Mouse (Mus musculus): ENCODE measurements at regions not wholly inside any gene's neighbourhood (a gene's known extent, or its start where the extent isn't known, plus 50 kb on each side); places are given as distances from the start of the nearest gene placed in this dataset.

- DNase-seq (ENCODE audit: low spot score): no peak
Observed at GRCm38 (mm10) chr16:73835715-73836440, 575.7 kb downstream of the Robo2 start.

DNA sequence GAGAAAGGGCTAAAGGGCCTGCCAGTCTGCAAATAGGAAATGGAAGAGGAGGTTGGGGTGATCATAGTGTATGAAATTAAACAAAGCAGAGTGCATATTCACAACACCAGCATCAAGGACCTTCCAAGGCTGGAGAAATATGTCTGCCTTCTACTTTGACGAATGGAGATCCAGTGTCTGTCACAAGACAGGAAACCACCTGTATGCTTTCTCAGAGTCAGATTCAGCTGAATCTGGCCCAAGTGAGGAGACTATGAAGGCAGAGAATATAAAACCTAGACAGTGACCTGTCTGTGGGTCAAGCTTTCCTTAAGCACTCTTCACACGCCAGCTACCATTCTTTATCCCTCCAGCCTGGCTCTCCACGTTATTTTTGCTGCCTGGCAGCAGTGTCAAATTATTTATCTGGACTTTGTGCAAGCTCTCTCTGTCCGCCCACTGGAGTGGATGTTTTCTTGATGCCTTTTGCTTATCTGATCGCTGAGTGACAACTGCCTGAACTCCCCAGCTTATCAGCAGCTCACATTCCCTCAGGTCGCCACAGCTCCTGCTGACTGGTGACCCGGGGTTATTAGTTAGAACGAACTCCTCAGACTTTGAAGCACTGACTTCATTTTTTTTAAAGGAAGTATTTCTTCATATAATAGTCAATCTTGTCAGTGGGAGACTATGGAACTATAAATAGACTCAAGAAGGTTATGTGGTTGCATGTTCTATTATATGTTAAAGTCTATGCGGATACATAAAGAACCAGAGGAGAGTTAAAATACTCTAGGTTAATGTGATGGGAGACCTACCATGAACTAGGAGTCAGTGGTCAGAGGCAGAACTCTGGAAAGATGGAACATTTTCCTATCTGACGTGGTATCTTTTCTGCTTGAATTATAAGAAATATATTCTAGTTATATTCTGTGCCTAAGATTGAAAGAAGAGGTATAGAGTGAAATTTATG, 590.0 kb downstream of the Robo2 start:
- no peak for DNase-seq (ENCODE audit: low spot score)

DNA sequence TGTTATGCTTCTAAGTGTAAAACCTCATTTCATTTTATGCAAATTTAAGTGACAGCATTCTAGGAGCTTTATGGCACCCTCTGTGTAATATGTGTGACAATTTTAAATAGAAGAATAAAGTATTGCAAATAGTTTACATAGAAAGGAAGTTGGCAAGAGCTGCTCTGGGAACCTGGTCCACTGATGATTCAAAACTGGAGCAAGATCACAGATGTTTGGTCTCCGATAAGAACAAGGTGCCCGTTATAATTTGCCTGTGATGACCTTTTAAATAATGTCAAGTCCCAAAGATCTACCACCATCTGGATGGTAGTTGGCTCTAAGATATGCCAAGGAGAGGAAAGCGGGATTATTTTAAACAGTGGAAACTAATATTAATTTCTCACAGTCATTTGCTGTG, 607.1 kb downstream of the Robo2 start:
- no peak for DNase-seq (ENCODE audit: low spot score)

DNA sequence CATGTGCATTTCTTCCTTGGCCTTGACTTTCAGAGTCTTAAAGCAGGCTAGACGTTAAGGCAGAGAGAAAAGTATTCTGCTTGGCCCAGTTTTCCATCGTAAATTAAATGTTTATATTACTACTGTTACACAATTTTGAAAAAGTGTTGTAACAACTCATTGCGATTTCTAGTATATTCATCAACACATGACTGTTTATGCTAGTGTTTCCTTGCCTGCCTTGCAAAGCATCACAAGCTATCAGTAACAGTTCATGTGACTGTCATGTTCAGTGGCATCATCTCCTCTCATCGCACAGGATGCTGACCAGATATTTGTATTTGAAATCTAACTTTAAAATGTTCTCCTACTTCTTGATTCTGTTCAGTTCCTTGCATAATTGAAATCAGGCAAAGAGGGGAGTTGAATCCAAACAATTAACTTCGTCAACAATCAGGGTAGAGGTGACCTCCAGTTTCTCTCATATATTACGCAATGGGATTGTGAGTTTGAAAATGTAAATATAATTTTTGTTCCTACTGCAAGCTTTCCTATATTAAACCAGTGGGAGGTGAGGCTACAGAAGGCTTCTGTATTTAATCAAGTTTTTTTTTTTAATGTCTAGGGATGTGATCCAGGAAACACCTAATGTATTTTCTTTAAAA, 615.0 kb downstream of the Robo2 start:
- no peak for DNase-seq (ENCODE audit: low spot score)

DNA sequence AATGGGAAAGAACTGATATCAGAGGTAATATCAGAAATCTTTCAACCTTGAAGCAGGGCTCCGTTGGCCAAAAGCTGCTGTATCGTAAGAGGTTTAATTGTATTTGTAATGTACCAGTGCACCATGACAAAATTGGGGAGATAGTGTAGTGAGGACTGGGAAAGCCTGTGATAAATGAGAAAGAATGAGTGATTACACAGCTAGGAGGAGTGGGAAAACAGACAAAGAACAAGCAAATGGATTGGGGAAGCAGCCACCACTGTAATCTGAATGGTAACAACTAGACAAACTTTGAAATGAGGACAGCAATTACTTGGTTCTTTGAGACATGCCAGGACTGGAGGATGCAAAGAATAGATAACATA, 626.6 kb downstream of the Robo2 start:
- no peak for DNase-seq (ENCODE audit: low spot score)

DNA sequence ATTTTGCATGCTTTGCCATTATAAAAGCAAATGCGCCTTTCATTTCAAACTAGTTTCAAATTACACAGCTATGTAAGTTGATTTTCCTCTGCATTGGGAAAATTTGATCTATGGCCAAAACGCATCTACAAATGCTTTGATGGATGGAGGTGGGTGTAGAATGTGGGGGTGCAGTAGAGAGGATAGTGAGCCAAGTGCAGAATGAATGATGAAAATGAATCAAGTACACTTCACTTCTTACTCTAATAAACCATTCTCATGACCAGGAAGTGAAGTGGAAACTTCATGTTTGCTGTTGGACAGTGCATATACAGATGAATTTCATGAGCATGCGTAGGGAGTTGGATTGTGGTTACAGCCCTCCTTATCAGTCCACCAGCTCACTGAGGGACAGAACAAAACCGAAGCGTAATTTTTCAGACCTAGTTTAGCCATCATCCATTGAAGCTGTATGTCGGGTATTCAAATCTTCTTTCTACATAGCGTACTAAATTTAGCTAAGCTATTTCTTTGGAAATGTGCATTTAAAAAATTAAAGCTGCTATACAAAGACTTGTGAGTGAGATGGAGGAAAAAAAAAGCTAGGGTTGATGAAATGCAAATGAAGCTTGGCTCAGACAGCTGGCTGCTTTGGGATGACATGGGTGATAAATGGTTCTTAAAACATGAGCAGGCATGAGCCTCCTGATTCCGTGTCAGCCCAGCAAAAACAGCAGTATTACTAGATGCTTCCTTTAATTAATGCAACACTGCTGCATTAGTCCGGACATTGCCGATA, 627.1 kb downstream of the Robo2 start:
- no peak for DNase-seq (ENCODE audit: low spot score)

DNA sequence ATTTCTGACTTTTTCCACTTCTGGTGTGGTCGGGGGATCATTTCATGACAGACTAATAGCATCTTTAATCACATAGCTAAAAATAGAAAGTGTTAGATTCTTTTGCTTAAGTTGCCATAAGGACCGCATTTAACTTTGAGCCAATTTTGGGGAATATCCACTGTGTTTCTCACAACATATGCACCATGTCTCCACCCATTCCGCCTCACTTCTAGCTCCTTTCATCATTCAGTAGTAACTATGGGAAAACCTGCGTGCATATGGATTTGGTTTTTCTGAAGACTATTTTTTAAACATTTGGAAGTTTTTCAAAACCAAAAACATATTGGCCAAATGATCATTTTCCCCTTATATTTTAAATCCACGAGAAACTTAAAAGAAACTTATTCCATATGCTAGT, 639.2 kb downstream of the Robo2 start:
- DNase-seq (ENCODE audit: low spot score): no peak

- no peak for DNase-seq (ENCODE audit: low spot score)
Observed at GRCm38 (mm10) chr16:73770440-73770856, 641.2 kb downstream of the Robo2 start.

- DNase-seq (ENCODE audit: low spot score): no peak
Observed at GRCm38 (mm10) chr16:73769729-73770128, 641.9 kb downstream of the Robo2 start.

- DNase-seq (ENCODE audit: low spot score): no peak
Observed at GRCm38 (mm10) chr16:73768706-73769105, 642.9 kb downstream of the Robo2 start.

DNA sequence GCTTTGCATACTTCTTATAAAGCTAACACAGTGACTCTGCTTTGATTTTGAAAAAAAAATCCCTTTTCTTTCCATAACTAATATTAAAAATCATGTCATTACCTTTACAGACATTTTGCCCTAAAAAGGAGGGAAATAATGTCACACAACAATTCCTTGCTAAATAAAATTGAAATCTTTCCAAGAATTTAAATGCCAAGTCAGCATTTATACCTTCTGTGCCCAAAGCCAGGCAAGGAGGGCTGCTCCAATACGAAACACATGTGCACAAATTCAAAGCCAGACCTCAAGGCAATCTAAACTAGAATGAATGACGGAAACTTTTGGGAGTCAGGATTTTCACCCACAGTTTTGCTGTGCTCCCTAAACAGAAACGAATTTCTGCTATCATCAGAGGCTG, 646.4 kb downstream of the Robo2 start:
- DNase-seq (ENCODE audit: low spot score): no peak

DNA sequence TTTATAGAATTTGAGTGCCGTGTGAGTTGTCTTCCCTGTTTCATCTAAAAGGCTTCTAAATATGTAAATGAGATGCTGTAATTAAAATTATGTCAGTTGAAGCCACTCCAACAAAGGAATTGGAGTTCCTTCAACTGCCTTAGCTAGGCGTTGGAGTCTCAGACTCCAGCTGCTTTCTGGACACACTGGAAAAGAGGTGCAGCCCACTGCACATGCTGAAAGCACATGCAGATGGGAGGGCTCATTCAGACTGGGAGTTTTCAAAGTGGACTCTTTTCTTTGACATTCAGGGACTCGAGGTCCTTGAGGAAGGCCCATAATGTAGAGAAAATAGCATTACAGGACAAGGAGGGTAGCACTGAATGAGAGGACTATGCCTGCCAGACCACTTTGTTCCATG, 650.7 kb downstream of the Robo2 start:
- DNase-seq (ENCODE audit: low spot score): no peak

GRCm38 (mm10) chr16:73758872-73759271, 652.8 kb downstream of the Robo2 start:
- DNase-seq (ENCODE audit: low spot score): no peak

- no peak for DNase-seq (ENCODE audit: low spot score)
Observed at GRCm38 (mm10) chr16:73754302-73754701, 657.3 kb downstream of the Robo2 start.

GRCm38 (mm10) chr16:73728297-73728696, 683.3 kb downstream of the Robo2 start:
- no peak for DNase-seq (ENCODE audit: low spot score)

DNA sequence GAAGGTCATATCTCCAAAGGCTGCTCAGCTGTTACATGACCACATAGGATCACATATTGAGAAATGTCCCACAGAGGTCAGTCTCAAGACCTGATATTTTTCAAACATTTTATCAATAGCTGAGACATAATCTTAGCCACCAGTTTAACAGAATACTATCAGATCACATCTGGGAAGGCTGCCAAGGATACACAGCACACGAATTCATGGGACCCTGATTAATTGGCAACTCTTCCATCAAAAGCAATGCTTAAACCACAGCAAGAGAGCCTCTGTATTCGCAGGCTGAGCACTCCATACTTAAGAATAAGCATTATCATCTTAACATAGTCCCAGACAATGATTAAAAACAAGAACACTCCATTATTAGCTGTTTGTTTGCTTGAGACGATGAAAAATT, 691.9 kb downstream of the Robo2 start:
- no peak for DNase-seq (ENCODE audit: low spot score)

DNA sequence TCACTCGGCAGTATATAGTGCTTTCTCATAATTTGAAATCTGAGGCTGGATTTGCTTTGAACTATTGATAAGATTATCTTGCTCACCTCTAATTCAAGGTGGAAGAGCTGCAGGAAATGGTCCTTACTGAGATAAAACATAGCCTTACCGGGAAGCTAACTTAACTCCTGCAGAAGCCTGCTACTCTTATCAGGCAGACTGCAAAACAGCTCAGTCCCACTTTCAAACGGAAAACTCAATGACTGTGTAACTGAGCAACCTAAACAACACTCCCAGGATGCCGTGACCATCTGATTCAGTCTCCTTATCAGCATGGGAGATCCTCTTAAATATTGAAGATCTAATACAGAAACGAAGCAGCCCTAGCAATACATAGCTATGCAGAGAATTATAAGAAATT, 695.3 kb downstream of the Robo2 start:
- DNase-seq (ENCODE audit: low spot score): no peak

GRCm38 (mm10) chr16:73707051-73707450, 704.6 kb downstream of the Robo2 start:
- no peak for DNase-seq (ENCODE audit: low spot score)

GRCm38 (mm10) chr16:73689274-73689673, 722.4 kb downstream of the Robo2 start:
- DNase-seq (ENCODE audit: low spot score): no peak

DNA sequence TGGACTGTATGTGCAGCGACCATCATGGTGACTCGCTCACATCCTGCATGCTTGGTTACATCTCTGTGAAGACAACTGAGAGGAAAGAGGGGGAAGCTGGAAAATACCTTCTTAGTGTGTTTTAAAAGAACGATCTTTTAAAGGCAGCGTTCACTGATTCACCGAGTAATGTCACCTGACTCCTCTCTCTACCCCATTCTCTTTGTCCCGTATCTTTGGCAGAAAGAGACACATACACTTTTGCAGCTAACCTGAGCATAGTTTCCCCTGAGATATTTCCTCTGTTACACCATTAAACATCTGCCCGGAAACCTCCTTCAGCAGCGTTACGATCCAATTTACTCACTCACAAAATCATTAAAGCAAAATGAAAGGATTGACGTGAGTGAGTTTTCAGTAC, 731.8 kb downstream of the Robo2 start:
- DNase-seq (ENCODE audit: low spot score): no peak

DNA sequence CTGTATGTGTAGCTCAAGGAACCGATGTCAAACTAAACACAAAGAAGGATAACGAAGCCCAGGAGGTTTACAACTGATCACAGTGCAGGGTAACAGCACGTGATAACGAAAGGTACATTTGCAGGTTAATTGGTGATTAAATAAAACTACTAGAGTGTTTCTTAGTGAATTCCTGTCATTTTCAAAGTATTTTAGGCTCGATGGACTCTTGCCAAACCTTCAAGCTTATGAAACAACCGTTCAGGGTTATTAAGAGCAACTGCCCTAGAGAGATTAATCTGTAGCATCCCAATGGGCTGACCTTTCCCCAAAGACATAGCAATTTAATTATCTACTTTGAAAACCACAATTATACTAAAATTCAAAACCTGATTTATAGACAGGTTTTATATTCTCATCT, 741.1 kb downstream of the Robo2 start:
- no peak for DNase-seq (ENCODE audit: low spot score)

Measured in testis, postnatal 10 days (tissue).